Mouse (Mus musculus): ENCODE measurements around the gene Dhrs1.

- no peak for TF ChIP-seq CTCF (IDR thresholded peaks at IDR 0.05; ENCODE audit: borderline replicate concordance, control insufficient read depth, extremely low read depth, insufficient read depth, low read length, poor library complexity)
- no peak for TF ChIP-seq POLR2A (IDR thresholded peaks at IDR 0.05; ENCODE audit: control insufficient read depth, extremely low read depth, insufficient read depth, low read length, poor library complexity)
Measured at GRCm38 (mm10) chr14:55697226-55697625, 48.3 kb downstream of the Dhrs1 start.
